Comparison of ENCODE assay signal across 8 mouse cellular contexts in genomic region chr3:152713991-152714902, GRCm38 (mm10). TPM values are rescaled to one million over a fixed set of nuclear protein-coding genes. Genes with fewer than 3 reads are reported as not detected.
DNase-seq lines count a peak whose midpoint lies in the region; ATAC-seq lines count a peak whose summit lies in the region.

Pigk (plus strand) TSS chr3:152714100.

- DNase-seq in adipocyte (ENCODE audit: low spot score), result peak; percentile 94
- DNase-seq in embryo, embryonic 10 days (ENCODE audit: low spot score), result peak; percentile 92
- DNase-seq in gastrocnemius, postnatal 14 days, result peak; percentile 91
- DNase-seq in intestine, embryonic 14.5 days (ENCODE audit: low spot score), result peak; percentile 96
- peak; percentile 87 to 88 for DNase-seq in left cerebral cortex, postnatal 14 days (ENCODE audit: low spot score in 2 of 2)
- DNase-seq in mesoderm, embryonic 11.5 days (ENCODE audit: low read depth, low spot score), result peak; percentile 88
- peak; percentile 80 to 85 for DNase-seq in right cerebral cortex, postnatal 36 days (ENCODE audit: low spot score in 2 of 2)
- peak; percentile 88 for DNase-seq in yolk sac, embryonic 10.5 days (ENCODE audit: low spot score)

- peaks cover 6% of the 10 kb centered on the region for H3K4me1 ChIP-seq in intestine, embryonic 14.5 days (replicated peaks; ENCODE audit: control insufficient read depth, insufficient read depth, low read length)

- intact Hi-C loops in gastrocnemius, postnatal 14 days (cut with DNase I; ENCODE audit: low total_unique reads), result no loop called here
- intact Hi-C loops in left cerebral cortex, postnatal 14 days (cut with DNase I), result loop anchor here (5.0 kb wide), 1 partner anchor 47 kb away; the partner anchor contains the start of gene Ak5

- peak within 1 kb of the TSS; percentile 69 for H3K4me2 ChIP-seq in intestine, embryonic 14.5 days (ENCODE audit: low read length)

- peak within 1 kb of the TSS; percentile 100 for H3K4me3 ChIP-seq in intestine, embryonic 14.5 days (ENCODE audit: low read depth, low read length)

- no peaks in the 10 kb centered on the region for H3K27me3 ChIP-seq in intestine, embryonic 14.5 days (replicated peaks; ENCODE audit: control insufficient read depth, insufficient read depth, low read length)

- H3K9me3 ChIP-seq in intestine, embryonic 14.5 days (ENCODE audit: control insufficient read depth, low read length), result no peaks in the 10 kb centered on the region

- H3K9ac ChIP-seq in intestine, embryonic 14.5 days (ENCODE audit: low read length), result peak within 1 kb of the TSS; percentile 75

- no peaks in the 10 kb centered on the region for H3K36me3 ChIP-seq in intestine, embryonic 14.5 days (ENCODE audit: control insufficient read depth, insufficient read depth, low read length)

- peak; percentile 88 for ATAC-seq in intestine, embryonic 14.5 days (replicated peaks; ENCODE audit: low FRiP score, low TSS enrichment, low read depth)

- under 1% methylated on average over 48 of the region's 48 CpGs for WGBS in intestine, embryonic 14.5 days

- no peak within 1 kb of the TSS for H3K27ac ChIP-seq in intestine, embryonic 14.5 days (ENCODE audit: low read depth)

RNA-seq across cellular contexts. Expression of gene Pigk, which starts in this region (rescaled TPM):
- total RNA-seq in gastrocnemius, postnatal 14 days (2021), result 10 to 100 TPM; 20.8 to 27.7 TPM
- 41.8 and 42.9 TPM in 2 replicates for polyA plus RNA-seq in intestine, embryonic 14.5 days (2014; fragmentation: Nextera tagmentation; extraction: Ambion mirVana)
- total RNA-seq in left cerebral cortex, postnatal 14 days (2021), result 10 to 100 TPM; 44.1 to 45.0 TPM
